Mouse (Mus musculus): ENCODE results near the gene Gm6460. TPM values are rescaled to one million over a fixed set of nuclear protein-coding genes. Genes with fewer than 3 reads are reported as not detected.
"Not testable (repeated sequence)": the region's sequence is repeated elsewhere in the genome, so short reads cannot be mapped to it uniquely, and the experiment has no call there.

The Gm6460 gene
- polyA plus RNA-seq (2015; fragmentation: Nextera tagmentation; extraction: Ambion mirVana): not detected in 2 replicates

DNA sequence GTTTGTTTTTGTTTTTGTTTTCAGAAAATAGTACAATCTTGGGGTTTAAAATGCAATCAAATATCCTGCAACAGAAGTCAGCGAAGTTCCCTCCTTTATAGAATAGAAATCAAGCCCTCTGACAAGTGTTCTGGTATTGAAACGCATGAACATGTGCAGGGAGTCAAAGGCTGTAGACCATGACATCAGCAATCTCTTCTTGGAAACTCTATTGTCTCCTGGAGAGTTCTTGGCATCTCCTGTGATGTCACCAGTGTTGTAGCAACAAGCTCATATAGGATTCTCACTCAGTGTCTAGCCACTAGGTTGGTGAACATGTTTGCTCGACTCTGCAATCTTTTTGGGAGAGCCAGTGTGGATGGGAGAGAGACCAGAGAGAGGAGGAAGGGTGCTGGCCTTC, at the start of gene Gm6460:
Gene Gm6460 (plus strand): TSS at position 301 of the 400 bp plus-strand sequence.
- WGBS: no CpG with 5 or more reads among the region's 3 CpGs

More for the DNA sequence above, at the start of gene Gm6460:
- not testable (repeated sequence) for H3K9ac ChIP-seq (replicated peaks); H3K4me1 ChIP-seq; H3K27ac ChIP-seq (replicated peaks); H3K4me2 ChIP-seq; ATAC-seq (ENCODE audit: low FRiP score); H3K4me3 ChIP-seq (replicated peaks); H3K27me3 ChIP-seq (replicated peaks); H3K36me3 ChIP-seq; H3K9me3 ChIP-seq (replicated peaks)

Other genes starting within 250 kb of the Gm6460 start
- gene Gm8897, start 178.5 kb upstream of the Gm6460 start, polyA plus RNA-seq (2015; fragmentation: Nextera tagmentation; extraction: Ambion mirVana): not detected in 2 replicates
- gene Gm8906, start 92.2 kb upstream of the Gm6460 start, polyA plus RNA-seq (2015; fragmentation: Nextera tagmentation; extraction: Ambion mirVana): not detected in 2 replicates
- gene Gm8922, start 87.0 kb downstream of the Gm6460 start, polyA plus RNA-seq (2015; fragmentation: Nextera tagmentation; extraction: Ambion mirVana): 0.73 and 0.91 TPM in 2 replicates
- 0.28 TPM in 1 of 2 replicates, not detected in the other for gene Gm8926, start 175.6 kb downstream of the Gm6460 start, polyA plus RNA-seq (2015; fragmentation: Nextera tagmentation; extraction: Ambion mirVana)